Mouse (Mus musculus) liver, embryonic 14.5 days (tissue): Measurements from ENCODE around the gene Relt.

Experiments used
- CTCF ChIP-seq: IDR thresholded peaks from 2 replicates; pipeline ENCODE4 v1.5.1; 2016; ENCODE audit warnings: antibody characterized with exemption, low read depth, control low read depth
- EP300 ChIP-seq: IDR thresholded peaks from 2 replicates; pipeline ENCODE4 v1.6.1; 2016; ENCODE audit warnings: antibody characterized with exemption, low read depth

DNA sequence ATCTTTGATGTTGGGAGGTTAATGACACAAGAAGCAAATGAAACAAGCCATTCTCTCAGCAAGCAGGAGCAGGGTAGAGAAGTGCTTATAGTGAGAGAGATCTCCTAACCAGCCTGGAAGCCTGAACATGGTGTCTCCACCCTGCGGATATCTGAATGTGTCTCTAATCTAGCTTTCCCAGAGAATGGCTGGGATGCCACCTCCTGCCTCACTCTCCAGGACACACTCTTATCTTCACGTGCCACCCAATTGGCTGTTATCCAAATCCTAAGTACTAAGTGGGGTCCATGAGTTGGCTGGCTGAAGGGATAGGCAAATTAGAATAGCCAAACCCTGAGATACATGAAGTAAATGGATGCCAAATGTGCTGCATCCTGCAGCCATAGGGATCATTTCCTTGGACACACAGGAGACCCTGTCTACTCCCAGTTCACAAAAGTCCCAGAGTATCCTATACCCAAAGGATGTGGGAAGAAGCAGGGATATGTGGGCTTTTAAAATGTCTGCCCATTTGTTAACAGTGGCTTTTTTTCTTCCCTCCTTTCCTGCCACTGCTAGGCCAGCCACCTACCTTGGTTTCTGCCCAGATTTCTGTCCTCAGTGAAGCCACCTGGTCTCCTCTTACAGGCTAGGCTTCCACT lies 18.7 kb downstream of the Relt start:
- no peak for TF ChIP-seq CTCF
- peak; percentile 99 for TF ChIP-seq EP300
